Mouse (Mus musculus) liver, embryonic 13.5 days (tissue): Measurements from ENCODE around the gene 1700024P04Rik. TPM values are rescaled to one million over a fixed set of nuclear protein-coding genes. Genes with fewer than 3 reads are reported as not detected.

Experiments used
- ATAC-seq: fragments of 200-750 bp; cut with Nextera tagmentation; 2 replicates; pipeline ENCODE4 v1.8.0; 2017; ENCODE audit warnings: low read depth, mild to moderate bottlenecking, moderate number of reproducible peaks, moderate library complexity
- DNase-seq: peaks from one replicate; pipeline ENCODE4 v3.0.0; 2022
- H3K27ac ChIP-seq: fragments of 300-500 bp; sonication (generic); 2 replicates; pipeline ENCODE4 v1.5.1; 2015; ENCODE audit warnings: moderate library complexity, mild to moderate bottlenecking, inconsistent platforms
- H3K27me3 ChIP-seq: fragments of 300-500 bp; sonication (generic); 2 replicates; pipeline ENCODE4 v1.6.1; 2015; ENCODE audit warnings: mild to moderate bottlenecking, inconsistent platforms
- H3K36me3 ChIP-seq: fragments of 300-500 bp; sonication (generic); 2 replicates; pipeline ENCODE4 v1.6.1; 2015; ENCODE audit warnings: mild to moderate bottlenecking, inconsistent platforms
- H3K4me1 ChIP-seq: fragments of 300-500 bp; sonication (generic); replicated peaks from 2 replicates; pipeline ENCODE4 v1.6.1; 2015; ENCODE audit warnings: inconsistent platforms
- H3K4me2 ChIP-seq: fragments of 300-500 bp; sonication (generic); 2 replicates; pipeline ENCODE4 v1.6.1; 2015; ENCODE audit warnings: inconsistent platforms, mild to moderate bottlenecking, moderate library complexity
- H3K4me3 ChIP-seq: fragments of 300-500 bp; sonication (generic); replicated peaks from 2 replicates; pipeline ENCODE4 v1.5.1; 2015; ENCODE audit warnings: mild to moderate bottlenecking, inconsistent platforms
- H3K9ac ChIP-seq: fragments of 300-500 bp; sonication (generic); 2 replicates; pipeline ENCODE4 v1.6.1; 2015; ENCODE audit warnings: mild to moderate bottlenecking, inconsistent platforms
- H3K9me3 ChIP-seq: fragments of 300-500 bp; sonication (generic); replicated peaks from 2 replicates; pipeline ENCODE4 v1.6.1; 2016; ENCODE audit warnings: inconsistent platforms
- WGBS: fragments of 180-500 bp; shearing (Covaris S2); methylation state at CpG from one replicate; pipeline ENCODE4 v1.1.7; 2015; ENCODE audit not compliant: insufficient replicate concordance; 5-methylcytosine and 5-hydroxymethylcytosine counted together
- polyA plus RNA-seq: library from polyadenylated mRNA; unstranded; fragments of >200 nt; fragmentation: Nextera tagmentation; extraction: Ambion mirVana; gene quantifications from 2 replicates; pipeline ENCODE4 v1.2.1, GENCODE M21; 2015

1700024P04Rik gene
- not detected in 2 replicates for polyA plus RNA-seq

DNA sequence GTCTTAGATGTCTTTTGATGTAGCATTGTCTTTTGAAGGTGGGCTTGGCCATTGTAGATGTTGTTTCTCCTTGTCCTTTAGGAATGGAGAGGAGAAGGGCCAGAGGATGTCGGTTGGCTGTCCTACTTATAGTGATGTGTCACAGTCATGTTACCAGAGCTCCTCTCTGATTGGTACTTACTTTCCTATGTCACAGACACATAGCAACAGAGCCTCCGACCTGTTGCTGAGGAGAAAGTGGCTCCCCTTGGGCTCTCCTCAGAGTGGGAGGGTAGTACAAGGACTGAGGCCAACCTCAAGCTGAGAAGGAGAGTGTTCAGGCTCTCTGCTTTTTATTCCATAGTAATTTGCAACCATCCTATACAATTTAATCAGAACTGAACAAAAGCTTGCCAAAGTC, at the start of gene 1700024P04Rik:
Gene 1700024P04Rik, minus strand, starts transcription at position 101 of the 400 bp plus-strand sequence.
- Histone ChIP-seq H3K4me1 (no peaks in the 10 kb centered on the region), H3K4me3 (no peak within 1 kb of the TSS), H3K9ac (no peak within 1 kb of the TSS), H3K36me3 (no peaks in the 10 kb centered on the region), H3K4me2 (no peak within 1 kb of the TSS), H3K27ac (no peak within 1 kb of the TSS), H3K9me3 (no peaks in the 10 kb centered on the region), H3K27me3 (0 out of 2 replicates have a peak, but pooled peaks cover 2% of the 10 kb centered on the region)
- no peak for ATAC-seq
- 48% methylated on average over 2 of the region's 2 CpGs for WGBS
- no peak for DNase-seq

DNA sequence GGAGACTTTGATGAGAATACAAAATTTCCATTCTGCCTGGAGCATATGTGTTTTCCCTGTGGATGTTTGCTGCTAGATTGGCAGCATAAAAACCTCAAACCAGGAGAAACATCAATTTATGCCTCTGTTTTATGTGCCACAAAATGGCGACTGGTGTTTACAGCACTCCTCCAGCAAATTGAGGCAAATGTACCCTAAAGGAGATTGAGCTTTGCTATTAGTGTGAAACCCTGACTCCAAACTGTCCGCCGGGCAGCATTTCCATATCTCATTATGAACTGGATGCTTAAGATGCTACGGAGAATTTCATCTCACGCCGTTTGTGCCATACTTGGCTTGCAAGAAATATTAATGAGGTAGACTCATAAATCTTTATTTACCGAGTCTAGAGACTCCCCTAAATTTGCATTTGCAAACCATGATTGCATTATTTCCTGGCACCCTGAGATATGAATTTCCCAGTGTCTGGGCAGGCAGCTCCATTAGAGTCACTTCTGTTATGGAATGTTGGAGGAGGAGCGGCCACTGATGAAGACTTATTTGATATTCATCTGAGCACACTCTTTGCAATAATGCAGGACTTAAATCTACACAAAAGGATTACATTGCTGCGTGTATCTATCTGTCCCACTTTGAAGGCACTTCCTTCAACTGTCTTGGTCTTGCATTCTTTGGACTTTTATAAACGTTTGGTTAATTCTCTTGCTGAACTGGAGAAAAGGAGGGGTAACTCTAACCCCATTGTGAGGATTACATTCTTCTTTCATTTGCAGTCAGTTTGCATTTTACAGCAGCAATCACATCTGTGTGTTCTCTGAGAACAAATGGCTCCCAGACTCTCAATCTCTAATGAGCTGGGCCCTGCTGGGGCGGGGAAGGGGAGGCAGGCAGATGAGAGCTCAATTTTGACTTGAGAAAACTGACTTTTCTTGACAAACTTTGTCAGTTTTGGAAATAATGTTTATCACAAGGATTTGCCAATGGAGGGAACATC, 47.2 kb upstream of the 1700024P04Rik start:
- H3K4me1 ChIP-seq = peaks cover 10% of the 10 kb centered on the region
- H3K4me2 ChIP-seq = no peak overlapping the region
- no peaks in the 10 kb centered on the region for H3K36me3 ChIP-seq
- DNase-seq (no peak), ATAC-seq (no peak)
- WGBS = 67% methylated on average over 11 of the region's 11 CpGs
- H3K27ac ChIP-seq = no peak overlapping the region
- H3K27me3 ChIP-seq = peaks cover 16% of the 10 kb centered on the region
- H3K9me3 ChIP-seq = no peaks in the 10 kb centered on the region
- H3K9ac ChIP-seq = no peak overlapping the region
- H3K4me3 ChIP-seq = no peak overlapping the region

DNA sequence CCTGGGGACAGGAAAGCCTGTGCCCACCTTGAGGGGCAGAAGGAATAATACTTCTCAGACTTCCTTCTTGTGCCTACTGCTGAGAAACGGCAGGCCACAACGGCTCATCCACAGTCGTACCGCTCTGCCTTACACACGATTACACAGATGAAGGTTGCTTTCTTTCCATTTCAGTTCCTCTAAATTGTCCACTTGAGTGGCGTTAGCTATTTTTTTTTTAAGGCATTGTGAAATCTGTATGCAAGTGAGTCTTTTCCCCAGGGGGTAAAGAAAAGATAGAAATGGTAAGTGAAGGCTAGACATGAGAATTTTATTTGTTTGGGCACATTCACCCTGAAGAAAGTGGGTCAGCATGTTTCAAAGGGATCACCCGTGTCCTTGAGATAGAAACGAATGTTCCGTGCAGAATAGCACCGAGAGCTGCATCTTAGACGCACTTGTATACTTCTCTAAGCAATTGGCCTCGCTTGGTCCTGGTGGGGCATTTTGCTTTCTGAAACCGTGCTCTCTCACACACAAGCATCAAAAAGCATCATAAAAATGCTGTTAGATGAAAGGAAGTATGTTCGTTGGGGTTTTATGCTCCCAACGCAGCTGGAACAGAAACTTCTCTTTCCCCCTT, 46.3 kb upstream of the 1700024P04Rik start:
- Histone ChIP-seq H3K27me3 (peaks cover 16% of the 10 kb centered on the region), H3K9ac (no peak overlapping the region), H3K27ac (no peak overlapping the region), H3K4me1 (peaks cover 10% of the 10 kb centered on the region), H3K4me2 (no peak overlapping the region), H3K4me3 (no peak overlapping the region), H3K9me3 (no peaks in the 10 kb centered on the region), H3K36me3 (no peaks in the 10 kb centered on the region)
- no peak for DNase-seq
- ATAC-seq = no peak
- WGBS = 60% methylated on average over 15 of the region's 15 CpGs

DNA sequence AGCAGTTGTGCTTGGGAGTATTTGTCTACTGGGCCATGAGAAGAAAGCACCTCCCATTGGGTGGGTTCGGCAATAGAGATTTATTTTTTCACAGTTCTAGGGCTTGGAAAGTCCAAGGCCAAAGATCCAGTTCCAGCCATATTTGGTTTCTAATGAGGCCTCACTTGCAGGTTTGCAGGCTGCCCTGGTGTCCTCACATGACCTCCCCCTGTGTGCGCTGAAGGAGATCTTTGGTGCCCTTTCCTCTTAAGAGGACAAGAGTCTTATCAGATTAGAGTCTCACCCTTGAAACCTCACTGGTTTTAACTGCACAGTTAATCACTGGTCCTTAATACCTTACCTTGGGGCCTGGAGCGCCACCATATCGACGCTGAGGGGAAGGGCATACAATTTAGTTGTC, 40.9 kb upstream of the 1700024P04Rik start:
- ATAC-seq = no peak
- Histone ChIP-seq H3K27me3 (peaks cover 4% of the 10 kb centered on the region), H3K4me1 (peaks cover 23% of the 10 kb centered on the region), H3K4me2 (no peak overlapping the region), H3K9me3 (no peaks in the 10 kb centered on the region), H3K36me3 (no peaks in the 10 kb centered on the region), H3K9ac (no peak overlapping the region), H3K27ac (no peak overlapping the region), H3K4me3 (no peak overlapping the region)
- WGBS = 84% methylated on average over 5 of the region's 5 CpGs
- DNase-seq = no peak

DNA sequence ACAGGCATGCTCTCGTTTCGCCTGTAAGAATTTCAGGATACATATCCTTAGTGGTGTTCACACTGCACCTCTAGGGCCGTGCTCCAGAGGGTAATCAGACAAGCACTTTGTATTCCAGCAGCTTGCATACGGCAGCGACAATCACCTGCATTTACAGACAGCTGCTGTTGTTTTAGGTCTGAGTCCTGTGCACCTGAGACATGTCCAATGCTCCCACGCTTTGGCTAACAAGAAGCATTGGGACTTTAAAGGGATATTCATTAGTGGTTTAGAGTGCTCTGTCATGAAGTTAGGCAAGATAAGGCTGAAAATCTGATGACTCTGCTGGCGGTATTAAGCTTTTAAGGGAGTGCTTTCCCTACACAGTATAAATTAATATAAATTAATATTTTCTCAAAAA, 37.7 kb upstream of the 1700024P04Rik start:
- Histone ChIP-seq H3K4me1 (peaks cover 42% of the 10 kb centered on the region), H3K27me3 (no peaks in the 10 kb centered on the region), H3K9me3 (no peaks in the 10 kb centered on the region), H3K36me3 (no peaks in the 10 kb centered on the region), H3K9ac (no peak overlapping the region), H3K4me2 (no peak overlapping the region), H3K27ac (no peak overlapping the region), H3K4me3 (no peak overlapping the region)
- DNase-seq (no peak), ATAC-seq (no peak)
- WGBS = 75% methylated on average over 7 of the region's 7 CpGs

DNA sequence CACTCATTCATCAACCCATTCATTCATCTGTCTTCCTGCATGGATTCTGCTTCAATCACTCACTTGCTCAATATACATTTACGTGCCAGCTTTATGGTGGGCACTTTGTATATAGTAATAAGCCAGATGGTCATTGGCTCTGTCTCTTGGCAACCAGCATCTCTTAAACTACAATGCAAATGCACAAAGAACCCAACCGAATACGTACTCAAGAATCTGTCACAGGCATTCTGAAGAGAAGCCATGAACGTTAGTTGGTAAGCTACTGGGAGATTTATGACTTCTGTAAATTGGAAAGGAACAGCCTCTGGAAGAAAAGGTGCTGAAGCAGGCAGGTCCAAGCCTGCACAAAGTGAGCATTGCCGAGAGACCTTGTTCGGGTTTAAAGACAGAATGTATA, 36.8 kb upstream of the 1700024P04Rik start:
- DNase-seq (no peak), ATAC-seq (no peak)
- Histone ChIP-seq H3K4me1 (peaks cover 50% of the 10 kb centered on the region), H3K4me2 (0 out of 2 replicates have a peak overlapping the region, but pooled peaks have one; percentile 66), H3K36me3 (no peaks in the 10 kb centered on the region), H3K4me3 (no peak overlapping the region), H3K9ac (no peak overlapping the region), H3K27me3 (no peaks in the 10 kb centered on the region), H3K27ac (peak overlapping the region; percentile 98; the same call in 1 of the 2 replicates), H3K9me3 (no peaks in the 10 kb centered on the region)
- WGBS = 82% methylated on average over 6 of the region's 6 CpGs

DNA sequence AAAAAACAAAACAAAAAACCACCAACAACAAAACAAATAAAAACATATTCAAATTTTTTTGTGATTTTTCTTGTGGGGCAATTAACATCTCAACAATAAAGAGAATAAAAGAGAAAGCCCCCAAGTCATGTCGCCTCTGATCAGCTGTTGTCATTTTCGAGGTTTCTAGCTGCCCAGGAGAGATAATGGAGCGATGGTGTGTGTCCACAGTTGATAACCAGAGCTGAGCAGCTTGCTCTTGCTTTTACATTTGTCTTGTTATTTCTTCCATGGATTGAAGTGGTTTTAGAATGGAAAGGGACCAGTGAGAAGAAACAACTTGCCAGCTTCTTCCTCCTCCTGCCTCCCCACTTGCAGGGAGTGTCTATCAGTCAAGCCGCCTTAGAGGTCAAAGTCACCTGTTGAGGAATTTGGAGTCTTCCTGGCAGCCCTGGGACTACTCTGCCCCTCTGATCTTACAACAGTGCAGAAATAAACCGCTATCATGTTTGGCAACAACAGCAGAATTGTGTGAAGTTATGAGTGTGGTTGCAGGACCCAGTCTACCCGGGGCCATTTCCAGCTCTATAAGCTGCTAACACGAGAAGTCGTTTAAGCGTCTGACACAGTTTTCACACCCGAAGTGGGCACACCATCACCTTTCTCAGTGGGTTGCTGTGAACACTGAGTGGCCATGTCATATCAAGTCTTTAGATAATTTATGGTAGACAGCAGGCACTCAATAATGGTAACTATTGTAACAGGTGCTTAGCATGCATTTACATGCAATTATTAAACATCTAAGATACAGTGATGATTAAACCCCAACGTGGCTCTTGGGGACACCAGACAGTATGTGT, 35.7 kb upstream of the 1700024P04Rik start:
- ATAC-seq = peak; percentile 87
- peak overlapping the region; percentile 27; the same call in 1 of the 2 replicates for H3K4me3 ChIP-seq
- no peaks in the 10 kb centered on the region for H3K27me3 ChIP-seq
- no peaks in the 10 kb centered on the region for H3K36me3 ChIP-seq
- peak; percentile 69 for DNase-seq
- peaks cover 50% of the 10 kb centered on the region for H3K4me1 ChIP-seq
- peak overlapping the region; percentile 66 for H3K4me2 ChIP-seq
- peak overlapping the region; percentile 71 for H3K9ac ChIP-seq
- H3K9me3 ChIP-seq = no peaks in the 10 kb centered on the region
- H3K27ac ChIP-seq = peak overlapping the region; percentile 98
- WGBS = 34% methylated on average over 11 of the region's 11 CpGs

DNA sequence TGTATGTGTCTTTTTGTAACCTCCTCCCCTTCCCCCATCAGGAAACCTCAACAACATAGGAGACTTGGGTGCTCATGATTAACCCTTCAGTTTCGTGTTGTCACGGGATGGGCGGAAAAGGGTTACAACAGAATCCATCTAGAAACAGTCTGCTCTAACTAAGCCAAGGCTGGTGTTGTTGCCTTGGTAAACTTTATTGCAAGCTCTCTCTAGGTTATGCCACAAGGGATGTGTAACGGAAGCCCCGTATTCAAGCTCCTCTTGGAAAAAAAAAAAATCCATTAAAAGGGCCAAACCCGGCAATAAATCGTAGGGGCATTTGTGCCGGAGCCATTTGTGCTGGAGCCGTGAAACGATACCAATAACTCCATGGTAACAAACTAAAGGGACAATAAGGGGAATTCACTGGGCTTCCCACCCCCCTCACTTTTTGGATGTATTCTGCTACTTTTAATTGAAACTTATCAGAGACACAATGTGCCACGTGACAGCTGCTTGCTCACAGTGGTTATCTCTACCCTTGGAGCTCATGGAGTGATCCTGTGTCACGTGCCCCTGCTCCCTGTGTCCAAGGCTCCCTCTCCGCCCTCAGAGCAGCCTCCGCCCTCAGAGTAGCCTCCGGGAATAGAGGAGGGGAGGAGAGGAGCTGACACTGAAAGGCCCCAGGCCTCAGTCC, 34.3 kb upstream of the 1700024P04Rik start:
- peak overlapping the region; percentile 66 for H3K4me2 ChIP-seq
- WGBS = 61% methylated on average over 15 of the region's 15 CpGs
- H3K9me3 ChIP-seq = no peaks in the 10 kb centered on the region
- H3K27me3 ChIP-seq = no peaks in the 10 kb centered on the region
- ATAC-seq = peak; percentile 92
- peak overlapping the region; percentile 98 for H3K27ac ChIP-seq
- no peaks in the 10 kb centered on the region for H3K36me3 ChIP-seq
- H3K4me3 ChIP-seq = peak overlapping the region; percentile 0; the same call in 1 of the 2 replicates
- peak; percentile 77 for DNase-seq
- peak overlapping the region; percentile 49 for H3K9ac ChIP-seq
- H3K4me1 ChIP-seq = peaks cover 50% of the 10 kb centered on the region

DNA sequence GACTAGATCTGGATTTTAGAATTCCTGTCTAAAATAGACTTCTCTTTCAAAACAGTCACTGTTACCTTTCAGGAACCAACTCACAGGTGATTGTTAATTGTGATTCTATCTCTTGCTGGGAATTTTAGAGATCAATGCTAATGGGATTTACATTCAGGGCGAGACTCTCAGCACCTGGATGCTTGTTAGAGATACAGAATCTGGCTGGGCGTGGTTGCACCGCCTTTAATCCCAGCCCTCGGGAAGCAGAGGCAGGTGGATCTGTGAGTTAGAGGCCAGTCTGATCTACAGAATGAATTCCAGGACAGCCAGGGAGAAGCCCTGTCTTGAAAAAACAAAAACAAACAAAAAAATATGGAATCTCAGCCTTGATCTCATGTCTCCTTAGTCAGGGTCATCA, 32.3 kb upstream of the 1700024P04Rik start:
- H3K36me3 ChIP-seq = no peaks in the 10 kb centered on the region
- ATAC-seq = no peak
- peak overlapping the region; percentile 61; the same call in 1 of the 2 replicates for H3K27ac ChIP-seq
- no peaks in the 10 kb centered on the region for H3K9me3 ChIP-seq
- H3K4me3 ChIP-seq = no peak overlapping the region
- H3K4me2 ChIP-seq = no peak overlapping the region
- no peak for DNase-seq
- peaks cover 48% of the 10 kb centered on the region for H3K4me1 ChIP-seq
- 60% methylated on average over 4 of the region's 4 CpGs for WGBS
- H3K9ac ChIP-seq = no peak overlapping the region
- no peaks in the 10 kb centered on the region for H3K27me3 ChIP-seq

DNA sequence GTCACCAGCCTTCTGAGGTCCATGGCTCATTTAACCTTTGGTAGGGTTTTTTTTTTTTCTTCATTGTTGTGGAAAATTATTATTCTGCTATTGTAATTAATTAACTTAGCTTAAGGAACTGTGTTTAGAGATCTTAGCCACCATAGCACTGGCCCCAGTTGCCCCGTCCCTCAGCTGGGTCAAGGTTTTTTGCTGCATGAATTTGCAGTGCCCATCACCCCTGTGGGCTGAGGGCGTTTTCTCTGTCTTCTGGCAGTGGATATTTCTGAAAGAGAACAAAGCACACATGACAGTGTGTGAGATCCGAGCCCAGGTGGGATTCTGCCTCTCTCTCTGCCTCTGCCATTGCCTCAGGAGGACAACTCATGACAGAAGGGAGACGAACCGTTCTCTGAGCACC, 28.5 kb upstream of the 1700024P04Rik start:
- Histone ChIP-seq H3K27me3 (0 out of 2 replicates have a peak, but pooled peaks cover 6% of the 10 kb centered on the region), H3K4me3 (no peak overlapping the region), H3K9me3 (no peaks in the 10 kb centered on the region), H3K9ac (no peak overlapping the region), H3K4me2 (no peak overlapping the region), H3K4me1 (peaks cover 15% of the 10 kb centered on the region), H3K36me3 (no peaks in the 10 kb centered on the region), H3K27ac (no peak overlapping the region)
- ATAC-seq (no peak), DNase-seq (no peak)
- WGBS = 65% methylated on average over 5 of the region's 5 CpGs
